In genomic region chr10:72132407-72132806, GRCm38 (mm10) we compare ENCODE assay signal across 25 mouse cellular contexts.
"Had no signal": no experiment of that assay in that cellular context is flagged by ENCODE, and none has a peak within 500 bp of the region (broad histone marks: within the 10 kb centered on the region; RNA-seq: fewer than 3 reads in every experiment).

No protein-coding gene starts in this region.

- H3K9me3 ChIP-seq: heart, embryonic 15.5 days; hindbrain, embryonic 13.5 days; hindbrain, embryonic 15.5 days; kidney, embryonic 15.5 days; limb, embryonic 13.5 days; limb, embryonic 15.5 days had no signal

- DNase-seq: gastrocnemius, postnatal 14 days; gastrocnemius, postnatal 36 days; heart, adult 11 months; heart, adult 2 months; heart, postnatal 14 days; heart, postnatal 36 days; kidney, adult 11 months; kidney, adult 2 months; kidney, adult 9 months; kidney, postnatal 14 days; kidney, postnatal 36 days; layer of hippocampus, adult 9-11 months; layer of hippocampus, postnatal 36 days; left cerebral cortex, postnatal 4 days had no signal

- H3K36me3 ChIP-seq: heart, embryonic 13.5 days; heart, embryonic 15.5 days; hindbrain, embryonic 13.5 days; hindbrain, embryonic 15.5 days; kidney, embryonic 15.5 days; limb, embryonic 13.5 days; limb, embryonic 15.5 days had no signal

- H3K9ac ChIP-seq: heart, embryonic 13.5 days; heart, embryonic 15.5 days; hindbrain, embryonic 13.5 days; hindbrain, embryonic 15.5 days; kidney, embryonic 15.5 days; limb, embryonic 13.5 days; limb, embryonic 15.5 days had no signal

- H3K27ac ChIP-seq: heart, adult 2 months; heart, embryonic 13.5 days; heart, embryonic 15.5 days; hindbrain, embryonic 13.5 days; hindbrain, embryonic 15.5 days; hindbrain, postnatal 0 days; kidney, embryonic 15.5 days; kidney, postnatal 0 days; limb, embryonic 13.5 days; limb, embryonic 15.5 days had no signal

- ATAC-seq: hindbrain, postnatal 0 days; intestine, embryonic 16.5 days had no signal

- H3K4me3 ChIP-seq: heart, adult 2 months; heart, embryonic 13.5 days; heart, embryonic 15.5 days; hindbrain, embryonic 13.5 days; hindbrain, embryonic 15.5 days; kidney, embryonic 15.5 days; limb, embryonic 13.5 days; limb, embryonic 15.5 days had no signal

- H3K27me3 ChIP-seq: heart, embryonic 13.5 days; heart, embryonic 15.5 days; hindbrain, embryonic 13.5 days; hindbrain, embryonic 15.5 days; kidney, embryonic 15.5 days; limb, embryonic 13.5 days; limb, embryonic 15.5 days had no signal

- H3K4me1 ChIP-seq: heart, embryonic 13.5 days; heart, embryonic 15.5 days; hindbrain, embryonic 13.5 days; hindbrain, embryonic 15.5 days; kidney, embryonic 15.5 days; limb, embryonic 13.5 days; limb, embryonic 15.5 days had no signal

- H3K4me2 ChIP-seq: heart, embryonic 11.5 days; heart, embryonic 13.5 days; heart, embryonic 15.5 days; hindbrain, embryonic 13.5 days; hindbrain, embryonic 15.5 days; kidney, embryonic 15.5 days; limb, embryonic 13.5 days; limb, embryonic 15.5 days had no signal
